Mouse (Mus musculus) T-cell, adult 2 months (primary cell): Measurements from ENCODE around the gene Enthd1.

ENCODE experiments used
- DNase-seq: peaks from one replicate; pipeline ENCODE4 v3.0.0; 2022; ENCODE audit warnings: low spot score

Gene Enthd1

DNA sequence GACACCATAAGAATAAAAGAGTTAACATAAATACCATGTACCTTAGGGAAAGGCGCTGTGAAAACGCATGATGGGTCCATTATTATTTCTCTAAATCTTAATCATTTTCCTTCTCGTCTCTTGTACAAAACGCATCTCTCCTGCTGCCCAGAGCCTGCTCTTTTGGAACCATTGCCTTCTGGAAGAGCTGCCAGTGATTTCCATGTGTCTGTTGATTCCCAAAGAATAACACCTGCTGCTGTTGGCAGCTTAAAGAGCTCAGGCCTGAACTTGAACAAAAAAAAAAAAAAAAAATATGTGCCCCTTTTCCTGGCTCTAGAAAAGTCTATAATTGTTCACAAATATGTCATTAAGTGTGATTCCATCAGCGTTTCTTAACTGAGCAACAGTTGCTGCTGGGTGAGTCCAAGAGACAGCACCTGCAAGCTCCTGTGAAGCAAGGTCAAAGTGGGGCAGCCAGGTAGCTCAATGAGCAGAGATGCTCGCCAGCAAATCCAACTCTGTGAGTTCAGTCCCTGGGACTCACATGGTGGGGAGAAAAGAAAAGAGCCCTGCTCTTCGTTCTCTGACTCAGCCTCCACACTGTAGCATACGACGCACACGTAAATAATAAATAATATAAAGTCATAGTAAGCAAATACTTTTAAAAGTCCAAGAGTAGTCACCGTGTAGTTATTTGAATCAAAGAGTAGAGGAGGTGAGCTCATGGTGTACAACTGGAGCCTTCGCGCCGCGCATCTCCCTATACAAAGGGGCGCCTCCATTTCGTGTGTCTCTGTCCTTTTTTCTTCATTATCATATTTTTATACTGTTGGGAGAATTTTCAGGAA is 9.5 kb upstream of the Enthd1 start:
- peak; percentile 65 for DNase-seq

DNA sequence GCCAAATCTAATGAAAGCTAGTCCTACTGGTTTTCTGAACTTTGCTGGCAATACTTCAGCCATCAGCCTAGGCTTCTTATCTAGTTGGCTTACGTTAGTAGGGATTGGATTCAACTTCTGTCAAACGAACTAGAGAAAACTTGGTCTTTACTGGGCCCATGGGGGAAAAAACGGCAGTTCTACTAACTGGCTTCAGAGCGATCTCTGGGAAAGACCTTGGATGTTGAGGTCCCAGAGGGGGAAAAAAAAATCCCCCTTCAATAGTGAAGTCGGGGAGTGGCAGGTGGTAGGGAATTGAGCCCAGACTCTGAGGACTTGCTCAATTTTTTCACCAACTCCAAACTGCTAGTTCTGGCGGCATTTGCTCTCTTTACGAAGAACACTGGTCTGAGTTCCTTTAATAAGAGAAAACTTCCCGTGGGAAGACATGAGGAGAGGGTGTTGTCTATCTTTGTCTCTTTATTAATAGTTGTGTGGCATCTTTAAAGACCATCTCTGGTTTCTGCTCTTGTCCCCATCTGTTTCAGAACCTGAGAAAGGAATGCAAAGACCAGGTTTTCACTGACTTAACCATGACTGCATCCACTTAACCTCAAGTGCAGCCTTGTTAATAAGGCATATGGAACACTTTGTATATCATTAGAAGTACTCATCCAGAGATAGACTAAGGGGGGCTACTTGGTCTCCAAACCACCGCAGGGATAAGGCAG is 8.0 kb upstream of the Enthd1 start:
- no peak for DNase-seq

DNA sequence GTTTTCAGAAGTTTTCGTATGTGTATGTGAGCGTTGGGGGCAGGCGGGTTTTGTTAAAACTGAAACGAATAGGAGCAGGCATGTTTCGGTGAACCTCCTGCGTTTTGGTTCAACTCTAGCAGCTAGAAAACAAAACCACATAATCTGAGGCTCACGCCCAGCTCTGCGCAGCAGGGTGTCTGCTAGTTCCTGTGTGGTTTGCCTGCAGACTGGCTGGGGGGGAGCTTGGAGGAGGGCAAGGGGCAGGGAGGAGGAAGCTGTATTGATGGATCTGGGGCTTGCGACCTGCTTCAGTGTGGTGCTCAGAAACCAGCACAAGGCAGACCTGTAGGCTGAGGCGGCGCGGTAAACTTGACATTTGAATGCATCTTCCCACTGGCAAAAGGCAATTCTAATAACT is 7.3 kb upstream of the Enthd1 start, which contains the start of gene Grap2:
Gene Grap2, plus strand, starts transcription at position 304 of the 400 bp plus-strand sequence.
- peak; percentile 97 for DNase-seq

DNA sequence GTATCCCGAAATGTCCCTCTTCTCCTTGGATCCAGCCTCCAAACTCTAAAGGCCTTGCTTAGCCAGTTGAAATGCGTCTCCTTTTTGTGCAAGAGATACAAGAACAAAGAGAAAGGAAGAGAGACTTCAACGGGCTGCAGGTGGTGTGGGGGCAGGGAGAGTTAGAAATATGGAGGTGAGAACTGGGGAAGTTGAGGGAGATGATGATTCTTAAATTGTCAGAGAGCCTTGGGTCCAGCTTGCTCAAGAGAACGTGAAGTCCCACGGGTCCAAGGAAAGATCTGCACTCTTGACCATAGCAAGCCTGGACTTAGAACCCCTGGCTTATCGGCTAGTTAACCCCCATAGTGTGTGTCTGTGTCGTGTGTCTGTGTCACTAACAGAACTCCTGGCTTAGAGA is 6.7 kb upstream of the Enthd1 start:
- no peak for DNase-seq

DNA sequence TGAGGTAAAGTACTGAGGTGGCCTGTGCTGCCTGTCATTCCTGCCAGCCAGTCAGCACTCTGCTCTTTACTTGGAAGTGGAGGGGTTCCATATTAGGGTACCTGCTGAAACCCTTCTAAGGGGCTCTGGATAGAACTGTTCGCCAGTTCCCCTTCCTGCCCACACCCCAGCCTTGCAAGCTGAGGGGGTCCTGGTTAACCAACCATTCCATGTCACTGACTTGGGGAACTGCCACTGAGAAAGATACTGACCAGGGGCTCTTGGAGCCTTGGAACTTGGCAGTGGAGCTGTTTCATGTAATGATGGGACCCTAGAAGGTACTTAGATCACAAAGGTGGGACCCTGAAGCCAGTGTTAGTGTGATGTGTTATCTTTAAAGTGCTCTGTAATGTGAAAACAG is 5.3 kb upstream of the Enthd1 start:
- DNase-seq: no peak

DNA sequence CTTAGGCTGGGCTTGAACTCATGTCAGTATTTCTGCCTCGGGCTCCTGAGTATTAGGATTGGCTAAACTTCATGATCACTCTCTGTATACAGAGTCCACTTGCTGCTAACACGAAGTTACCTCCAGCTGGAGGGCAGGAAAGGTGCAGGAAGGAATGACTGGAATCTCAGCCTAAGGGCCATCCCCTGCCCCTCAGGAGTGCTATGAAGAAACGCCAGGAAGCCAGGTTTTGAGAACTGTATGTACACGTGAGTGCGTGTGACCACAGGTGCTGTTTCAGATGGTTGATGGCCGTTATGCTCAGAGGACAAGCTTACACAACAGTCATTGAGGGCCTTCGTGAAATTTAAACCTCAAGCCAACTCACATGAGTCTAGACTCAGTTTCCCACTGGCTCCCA is 4.2 kb upstream of the Enthd1 start:
- no peak for DNase-seq

DNA sequence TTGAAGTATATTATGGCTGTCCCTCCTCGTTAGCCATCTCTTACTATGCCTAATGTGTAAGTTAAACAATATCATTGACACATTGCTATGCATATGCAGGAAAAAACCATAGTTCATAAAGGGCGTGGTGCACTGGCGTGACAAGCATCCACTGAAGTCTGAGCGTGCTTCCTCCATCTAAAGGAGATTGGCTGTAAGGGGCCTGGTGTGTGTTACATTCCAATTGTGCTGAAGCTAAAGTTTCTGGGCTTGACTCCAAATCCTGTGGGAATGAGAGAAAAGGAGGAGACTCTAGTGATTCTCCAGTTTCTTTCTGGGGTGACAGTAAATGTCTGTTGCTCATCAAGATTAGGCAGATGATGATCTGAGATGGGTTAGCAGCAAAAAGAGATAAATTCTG is 2.8 kb upstream of the Enthd1 start:
- no peak for DNase-seq

DNA sequence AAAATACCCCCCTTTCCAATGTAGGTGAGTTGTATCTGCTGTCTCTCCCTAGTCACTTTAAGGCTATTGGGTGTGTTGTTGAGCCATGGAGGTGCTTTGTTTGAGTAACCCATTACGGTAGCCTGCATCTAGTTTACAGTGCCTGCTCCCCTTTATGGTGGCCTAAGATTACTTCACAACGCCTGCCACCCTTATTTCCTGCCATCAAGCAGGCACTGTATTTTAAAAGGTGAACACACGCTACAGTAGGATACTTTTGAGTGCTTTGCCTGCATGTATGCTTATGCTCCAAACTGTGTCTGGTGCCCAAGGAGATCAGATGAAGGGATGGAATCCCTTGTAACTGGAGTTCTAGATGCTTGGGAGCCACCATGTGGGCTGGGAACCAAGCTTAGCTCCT is 2.2 kb upstream of the Enthd1 start:
- DNase-seq: no peak

DNA sequence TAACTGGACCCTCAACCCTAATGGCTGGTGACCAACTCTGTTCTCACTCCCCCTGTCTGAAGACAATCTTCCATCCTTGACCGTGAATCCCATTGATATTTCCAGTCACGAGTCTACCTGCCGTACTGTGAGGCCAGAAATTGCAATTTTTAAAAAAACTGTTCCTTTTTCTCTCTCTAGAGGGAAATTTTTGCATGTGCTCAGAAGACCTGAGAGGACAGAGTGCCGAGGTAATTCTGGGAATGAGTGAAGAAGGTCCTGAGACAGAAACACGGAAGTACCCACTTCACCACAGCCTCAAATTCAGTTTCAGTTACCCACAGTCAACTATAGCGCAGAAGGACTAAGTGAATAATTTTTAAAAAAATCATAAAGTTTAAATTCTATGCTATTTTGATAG is 1.7 kb upstream of the Enthd1 start:
- no peak for DNase-seq

DNA sequence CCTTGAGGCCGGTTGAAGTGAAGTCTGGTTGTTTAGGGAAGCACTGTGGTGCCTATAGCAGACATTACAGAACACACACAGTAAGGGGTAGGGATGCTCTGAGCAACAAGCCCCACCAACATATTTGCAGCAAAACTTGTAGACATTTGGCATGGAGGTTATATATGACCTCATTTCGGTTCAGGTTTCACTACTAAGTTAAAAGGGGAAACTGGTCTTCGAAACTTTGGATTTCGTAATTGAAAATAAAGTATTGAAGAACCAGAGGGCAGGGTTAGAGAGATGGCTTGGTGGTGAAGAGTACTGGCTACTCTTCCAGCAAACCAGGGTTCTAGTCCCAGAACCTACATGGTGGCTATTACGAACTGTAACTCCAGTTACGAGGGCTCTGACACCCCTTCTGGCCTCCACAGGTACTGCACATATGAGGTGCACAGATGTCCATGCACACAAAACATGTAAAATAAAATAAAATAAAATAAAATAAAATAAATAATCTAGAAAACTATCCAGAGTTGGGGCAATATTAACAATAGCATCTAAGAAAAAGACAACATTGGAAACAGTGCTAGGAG is 1.2 kb downstream of the Enthd1 start:
- no peak for DNase-seq

DNA sequence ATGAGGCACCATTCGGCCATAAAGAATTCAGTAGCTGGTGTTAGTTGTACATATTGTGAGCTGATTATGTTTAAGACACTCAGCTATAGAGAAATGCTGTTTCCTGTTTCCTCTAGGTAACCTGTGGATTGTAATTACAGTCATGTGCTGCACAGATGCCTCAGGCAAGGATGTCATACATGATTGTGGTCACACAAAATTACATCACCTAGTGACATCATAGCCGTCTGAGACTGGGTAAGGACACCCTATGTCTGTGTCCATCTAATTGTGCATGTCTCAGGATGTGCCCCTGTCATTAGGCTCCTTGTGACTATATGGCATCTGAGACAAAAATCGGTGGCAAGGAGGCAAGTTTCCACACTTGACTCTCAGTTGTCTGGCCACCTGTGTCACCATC is 2.5 kb downstream of the Enthd1 start:
- peak; percentile 79 for DNase-seq

DNA sequence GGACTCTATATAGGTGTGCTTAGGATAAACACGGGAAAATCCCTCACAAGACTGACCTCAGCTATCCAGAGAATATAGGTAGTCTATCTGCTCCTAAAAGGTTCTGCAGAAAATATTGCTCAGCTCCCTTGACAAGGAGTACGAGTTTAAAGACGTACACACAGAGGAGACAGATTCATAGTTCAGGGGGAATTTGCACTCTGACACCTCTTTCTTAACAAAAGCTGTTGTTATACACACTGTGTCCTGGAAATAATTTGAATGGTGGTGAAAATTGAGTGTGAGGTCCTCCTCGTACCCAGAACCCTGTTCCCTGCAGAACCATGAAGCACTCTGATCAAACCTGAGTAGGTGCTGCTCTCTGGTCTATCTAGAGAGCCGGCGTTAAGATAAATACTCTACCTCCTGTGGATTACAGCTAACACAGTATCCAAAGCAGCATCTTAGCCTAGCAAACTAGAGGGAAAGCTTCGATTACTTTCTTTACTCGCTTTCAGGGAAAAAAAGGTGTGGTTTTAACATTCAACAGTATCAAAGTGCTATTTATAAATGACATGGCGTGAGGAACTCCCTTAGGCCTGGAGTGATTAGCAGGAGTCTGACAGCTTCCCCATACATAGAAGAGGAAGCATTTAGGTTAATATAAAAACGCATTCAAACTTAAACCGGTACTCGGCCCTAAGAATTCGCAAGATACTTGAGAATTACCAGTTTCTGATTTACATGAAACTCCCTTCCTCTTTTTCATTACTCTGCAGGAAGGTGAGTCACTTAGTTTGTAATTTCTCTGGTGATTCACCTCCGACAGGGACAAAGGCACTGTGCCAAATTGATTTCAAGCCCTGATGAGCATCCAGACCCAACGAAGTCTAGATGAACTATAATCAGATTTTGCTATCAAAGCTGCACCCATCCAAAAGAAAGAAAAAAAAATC is 4.0 kb downstream of the Enthd1 start:
- no peak for DNase-seq

DNA sequence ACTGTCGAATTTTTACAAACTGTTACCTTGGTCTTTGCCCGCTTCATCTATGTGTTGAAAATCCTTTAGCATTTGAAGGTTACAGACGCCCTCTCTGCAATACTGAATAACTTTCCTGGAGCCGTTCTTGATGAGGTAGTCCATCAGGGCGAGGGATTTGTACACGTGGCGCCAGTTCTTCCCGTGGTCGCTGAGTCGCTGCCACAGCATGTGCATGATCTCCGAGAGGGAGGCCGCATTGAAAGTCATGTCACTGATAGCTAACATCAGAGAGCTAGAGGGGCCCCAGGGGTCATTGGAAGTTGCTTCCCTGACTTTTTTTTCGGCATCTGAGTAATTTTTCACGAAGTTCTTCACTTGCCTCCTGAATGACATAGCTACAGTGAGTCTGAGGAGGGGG is 5.0 kb downstream of the Enthd1 start:
- peak; percentile 31 for DNase-seq

DNA sequence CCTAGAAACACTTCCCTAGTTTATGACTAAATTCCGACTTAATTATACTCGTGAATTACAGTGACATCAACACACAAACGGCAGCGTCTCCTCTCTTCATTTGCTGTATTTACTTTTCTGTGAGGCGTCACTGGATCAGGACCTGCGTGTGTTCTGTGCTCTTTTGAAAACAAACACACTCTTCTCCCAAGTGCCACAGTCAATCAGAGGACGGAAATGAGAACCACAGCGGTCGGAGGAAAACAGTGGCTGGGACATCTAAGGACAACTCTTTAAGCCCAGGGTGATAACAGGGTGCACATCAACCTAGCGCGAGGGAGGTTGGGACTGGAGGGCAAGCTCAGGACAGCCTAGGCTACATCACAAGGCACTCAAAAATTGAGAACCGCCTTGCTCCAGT is 5.4 kb downstream of the Enthd1 start:
- peak; percentile 84 for DNase-seq

DNA sequence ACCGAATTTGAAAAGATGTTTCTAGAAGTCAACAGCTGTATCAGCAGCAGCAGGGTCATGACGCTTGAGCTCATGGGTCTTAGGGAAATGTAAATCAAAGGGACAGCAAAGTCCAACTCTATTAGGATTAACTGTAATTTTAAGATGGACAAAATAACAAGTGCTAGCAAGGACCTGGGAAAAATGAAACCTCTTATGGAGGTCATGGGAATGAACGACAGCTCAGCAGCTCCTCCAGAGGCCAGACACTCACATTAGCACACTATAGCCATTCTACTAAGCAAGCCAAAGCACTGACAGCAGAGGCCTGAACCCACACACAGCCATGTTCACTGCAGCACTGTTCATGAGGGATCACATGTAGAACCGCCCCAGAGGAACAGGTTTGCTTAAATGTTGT is 7.2 kb downstream of the Enthd1 start:
- DNase-seq: no peak

DNA sequence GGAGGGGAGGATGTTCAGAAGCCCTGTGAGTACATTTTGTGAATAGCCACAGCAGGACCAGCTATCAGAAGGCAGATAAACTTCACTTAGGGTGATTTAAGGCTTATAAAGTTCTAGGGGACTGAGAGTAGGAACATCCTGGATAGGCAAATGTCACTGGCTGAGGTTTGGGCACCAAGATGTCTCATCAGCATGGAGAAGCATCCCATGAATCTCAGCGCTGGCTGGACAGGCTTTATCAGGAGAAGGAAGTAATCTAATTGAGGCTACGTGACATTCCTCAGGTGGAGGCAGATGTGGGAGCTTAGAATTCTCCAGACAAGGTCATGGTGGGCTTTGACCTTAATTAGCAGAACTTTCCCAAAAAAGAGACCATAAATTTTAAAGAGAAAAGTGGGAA is 8.9 kb downstream of the Enthd1 start:
- no peak for DNase-seq

DNA sequence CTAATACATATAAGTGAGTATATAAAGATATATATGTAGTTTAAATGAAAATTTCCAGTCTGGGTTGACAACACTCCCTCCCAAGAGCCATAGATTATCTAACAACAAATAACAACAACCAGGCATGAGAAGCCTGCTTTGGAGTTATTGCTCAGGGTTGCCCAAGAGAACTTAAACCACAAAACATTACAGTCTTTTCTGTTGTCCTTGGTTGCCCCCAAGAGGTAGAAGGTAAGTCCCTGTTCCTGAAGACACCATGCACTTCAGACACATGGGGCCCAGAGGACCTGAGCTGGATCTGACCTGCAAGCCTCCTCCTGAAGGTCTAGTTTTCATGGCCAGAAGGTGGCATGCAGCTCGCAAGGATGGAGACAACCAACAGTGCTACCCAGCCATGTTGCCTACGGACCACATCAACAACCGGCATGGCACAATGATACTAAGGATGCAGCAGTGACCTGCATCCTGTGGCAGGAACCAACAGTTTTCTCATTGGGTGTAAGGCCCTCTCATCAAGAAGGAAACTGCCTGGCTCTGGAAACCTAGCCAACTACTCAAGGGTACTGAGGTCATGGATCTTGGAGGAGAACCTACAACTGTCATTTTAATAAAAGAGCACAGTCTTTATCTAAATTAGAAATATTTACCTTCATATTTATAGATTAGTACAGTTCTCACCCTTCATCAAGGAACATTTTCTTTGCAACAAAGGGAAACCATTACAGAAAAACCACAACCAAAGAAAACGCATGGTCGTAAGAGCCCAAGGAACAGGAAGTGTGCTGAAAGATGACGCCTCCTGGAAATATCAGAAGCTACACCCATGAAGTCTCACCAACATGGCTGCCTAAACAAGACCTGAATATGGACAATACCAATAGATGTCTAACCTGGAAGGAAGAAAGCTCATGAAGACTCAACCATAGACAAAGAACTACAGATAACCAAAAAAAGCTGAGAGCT is 9.8 kb downstream of the Enthd1 start:
- DNase-seq: peak; percentile 72

DNA sequence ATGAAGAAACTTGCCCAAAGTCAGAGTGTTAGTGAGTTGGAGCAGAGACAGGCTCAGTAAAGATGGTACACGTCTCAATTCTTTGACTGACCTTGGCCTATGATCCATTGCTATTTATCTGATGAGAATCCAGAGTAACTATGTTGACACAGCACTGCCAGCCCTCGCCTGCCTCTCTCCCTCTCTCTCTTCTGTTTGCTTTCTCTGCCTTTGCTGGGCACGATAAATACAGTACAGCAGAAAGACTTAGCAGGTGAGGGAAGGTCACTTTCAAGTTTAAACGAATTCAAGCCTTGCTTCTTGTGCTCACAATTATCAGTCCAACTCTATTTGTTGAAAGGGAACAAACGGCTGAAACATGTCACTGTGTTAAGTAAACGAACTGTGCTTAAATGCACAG is 19.5 kb downstream of the Enthd1 start:
- no peak for DNase-seq

DNA sequence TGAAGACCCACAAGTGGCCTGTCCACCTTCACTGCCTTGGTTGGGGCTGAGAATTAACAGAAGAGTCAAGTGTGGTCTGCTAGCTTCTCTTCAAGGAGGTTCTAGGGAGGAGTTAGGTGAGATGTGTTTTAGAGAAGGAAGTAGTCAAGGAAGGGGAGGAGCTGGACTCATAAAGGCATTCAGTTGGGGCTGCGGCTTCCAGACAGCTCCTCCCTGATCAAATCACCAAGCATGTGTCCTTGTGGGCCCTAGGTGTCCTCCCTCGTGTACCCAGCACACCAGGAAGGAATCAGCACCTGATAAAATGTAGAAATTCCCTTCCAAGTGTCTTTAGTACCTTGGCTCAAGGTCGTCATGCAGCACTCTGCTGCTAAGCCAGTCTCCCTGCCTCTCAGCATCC is 20.8 kb downstream of the Enthd1 start:
- peak; percentile 71 for DNase-seq

DNA sequence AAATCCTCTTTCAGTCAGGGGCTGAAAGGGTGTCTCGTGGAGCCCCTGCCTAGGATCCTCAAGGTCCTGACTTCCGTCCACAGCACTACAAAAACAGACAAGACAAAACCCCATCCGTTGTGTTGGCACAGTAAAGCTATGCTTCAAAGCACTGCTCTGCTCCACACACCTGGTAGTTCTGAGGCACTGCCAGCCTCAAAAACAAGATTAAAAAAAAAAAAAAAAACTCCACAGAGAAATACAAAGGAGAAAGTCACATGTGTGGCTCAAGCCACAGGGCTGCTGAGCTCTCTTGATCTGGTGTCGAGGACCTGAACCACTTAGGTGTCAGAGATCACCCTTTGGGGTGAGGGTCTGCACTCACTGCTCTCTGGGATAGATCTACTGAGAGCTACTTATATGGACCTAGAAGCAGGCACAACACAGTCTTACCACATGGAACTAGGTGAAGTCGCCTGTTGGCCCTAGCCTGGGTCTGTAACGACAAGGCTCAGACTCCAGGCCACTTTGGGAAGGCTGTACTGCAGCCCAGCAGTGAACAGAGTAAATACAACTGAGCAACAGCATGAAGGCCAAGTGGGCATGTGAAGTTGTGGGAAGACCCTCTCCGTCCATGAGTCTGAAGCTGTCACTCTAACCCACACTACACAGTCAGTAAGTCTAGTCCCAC is 26.1 kb downstream of the Enthd1 start:
- DNase-seq: peak; percentile 86
